Mouse (Mus musculus): ENCODE measurements at regions not wholly inside any gene's neighbourhood (a gene's known extent, or its start where the extent isn't known, plus 50 kb on each side); places are given as distances from the start of the nearest gene placed in this dataset.

GRCm38 (mm10) chr6:81586441-81587117 lies 336.9 kb upstream of the Gcfc2 start:
- DNase-seq (ENCODE audit: low spot score): no peak

DNA sequence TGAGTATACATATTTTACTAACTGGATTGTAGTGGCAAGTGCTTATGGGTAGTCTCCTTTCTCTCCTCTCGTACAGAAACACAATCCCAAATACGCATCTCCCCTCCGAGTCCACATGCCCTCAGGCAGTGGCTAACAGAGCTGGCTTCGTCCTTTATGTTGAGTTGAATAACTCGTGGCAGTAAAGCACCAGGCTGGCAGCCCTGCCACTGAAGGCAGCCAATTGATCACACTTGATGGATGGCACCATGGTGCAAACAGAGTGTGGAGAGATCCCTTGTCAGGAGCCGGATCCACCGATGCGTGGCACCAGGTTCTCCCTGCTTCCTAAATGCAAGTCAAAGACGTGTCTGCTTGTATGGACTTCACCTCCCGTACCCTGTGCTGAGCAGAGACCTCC lies 333.7 kb upstream of the Gcfc2 start:
- DNase-seq (ENCODE audit: low spot score): no peak

- DNase-seq (ENCODE audit: low spot score): no peak
Observed at GRCm38 (mm10) chr6:81595926-81596325, 327.5 kb upstream of the Gcfc2 start.

GRCm38 (mm10) chr6:81608637-81609036 lies 314.8 kb upstream of the Gcfc2 start:
- DNase-seq (ENCODE audit: low spot score): no peak

DNA sequence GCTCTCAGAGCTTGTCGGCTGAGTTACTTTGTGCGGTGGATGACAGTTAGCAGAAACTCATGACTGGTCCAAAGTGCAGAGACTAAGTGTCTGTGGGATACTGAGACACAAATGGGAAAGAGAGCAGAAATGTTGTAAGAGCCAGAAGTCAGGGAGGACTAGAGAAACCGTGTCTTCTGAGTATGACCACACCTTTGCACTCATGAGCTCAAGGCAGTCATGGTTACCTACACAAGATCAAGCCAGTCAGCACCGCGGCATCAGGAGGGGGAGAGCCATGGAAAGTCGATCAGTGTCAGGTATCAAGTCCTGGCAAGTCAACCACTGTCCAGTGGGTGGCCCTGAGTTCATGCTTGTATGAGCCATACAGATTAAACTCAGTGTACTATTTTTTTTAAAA lies 311.5 kb upstream of the Gcfc2 start:
- no peak for DNase-seq (ENCODE audit: low spot score)

DNA sequence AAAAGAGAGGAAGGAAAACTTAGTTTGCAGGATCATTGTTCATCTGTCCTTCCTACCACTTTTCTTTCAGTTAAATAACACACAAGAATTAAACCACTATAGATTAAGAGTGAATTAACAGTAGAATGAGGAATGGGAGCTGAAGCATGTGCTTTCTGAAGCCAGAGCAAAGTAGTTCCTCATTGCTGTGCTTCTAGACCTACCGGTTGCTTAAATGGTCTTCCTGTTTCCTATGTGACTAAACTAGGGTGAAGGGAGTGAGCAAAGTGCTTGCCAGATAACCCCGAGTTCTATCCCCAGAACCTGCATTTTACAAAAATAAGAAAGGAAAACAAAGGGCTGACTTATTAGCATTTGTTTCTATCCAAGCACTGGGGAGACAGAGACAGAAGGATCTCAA lies 305.5 kb upstream of the Gcfc2 start:
- no peak for DNase-seq (ENCODE audit: low spot score)

GRCm38 (mm10) chr6:81621028-81621427 lies 302.4 kb upstream of the Gcfc2 start:
- DNase-seq (ENCODE audit: low spot score): no peak

DNA sequence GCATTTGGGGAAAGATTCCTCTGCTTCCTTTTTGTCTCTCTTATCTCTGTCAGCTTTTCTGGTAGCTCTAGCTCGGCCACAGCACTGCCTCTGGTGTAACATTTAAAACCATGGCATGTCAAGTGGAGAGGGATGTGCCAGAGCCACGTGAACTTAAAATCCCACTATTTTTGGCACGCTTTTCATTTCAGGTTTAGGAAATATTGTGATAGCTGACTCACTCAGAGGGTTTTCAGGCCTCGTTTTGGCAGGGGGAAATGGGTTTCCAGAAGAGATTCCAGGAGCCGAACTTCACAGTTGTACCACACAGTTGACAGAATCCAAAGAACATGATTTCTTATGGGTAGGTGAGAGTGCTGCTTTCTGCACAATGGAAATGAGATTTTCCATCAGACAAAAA lies 300.8 kb upstream of the Gcfc2 start:
- no peak for DNase-seq (ENCODE audit: low spot score)

GRCm38 (mm10) chr6:81625016-81625415 lies 298.5 kb upstream of the Gcfc2 start:
- DNase-seq (ENCODE audit: low spot score): no peak

- DNase-seq (ENCODE audit: low spot score): no peak
Observed at GRCm38 (mm10) chr6:81633586-81633985, 289.9 kb upstream of the Gcfc2 start.

DNA sequence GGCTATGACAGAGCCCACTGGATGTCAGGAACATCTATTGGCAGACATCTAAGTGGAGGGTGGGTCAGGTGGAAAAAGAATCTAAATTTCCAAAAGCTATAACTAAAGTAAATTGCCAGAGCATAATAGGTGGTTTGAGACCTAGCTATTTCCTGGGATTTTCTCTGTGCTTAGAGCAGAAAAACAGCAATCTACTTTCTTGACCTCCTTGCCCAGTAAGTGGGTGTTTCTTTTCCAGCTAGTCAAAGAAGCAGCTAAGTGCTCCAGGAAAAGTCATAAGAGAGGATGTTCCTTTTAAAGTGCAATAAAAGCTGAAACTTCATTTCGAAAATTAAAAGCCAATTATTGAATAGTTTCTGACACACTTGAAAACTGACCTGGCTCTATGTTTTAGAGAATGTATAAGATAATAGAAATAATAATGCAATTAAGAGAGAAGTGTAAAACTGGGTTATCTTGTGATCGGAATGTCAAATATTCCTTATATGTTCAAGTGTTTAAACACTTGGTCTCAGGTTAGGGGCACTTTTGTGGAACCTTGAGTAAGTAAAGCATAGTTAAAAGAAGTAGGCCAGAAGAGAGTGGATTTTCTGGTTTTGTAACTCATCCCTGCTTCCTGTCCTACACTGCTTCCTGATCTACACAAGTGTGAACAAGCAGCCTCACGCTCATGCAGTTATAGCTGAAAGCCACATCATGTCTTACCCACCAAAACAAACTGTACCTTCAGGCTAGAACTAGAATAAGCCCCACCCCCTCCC lies 275.7 kb upstream of the Gcfc2 start:
- no peak for DNase-seq (ENCODE audit: low spot score)

DNA sequence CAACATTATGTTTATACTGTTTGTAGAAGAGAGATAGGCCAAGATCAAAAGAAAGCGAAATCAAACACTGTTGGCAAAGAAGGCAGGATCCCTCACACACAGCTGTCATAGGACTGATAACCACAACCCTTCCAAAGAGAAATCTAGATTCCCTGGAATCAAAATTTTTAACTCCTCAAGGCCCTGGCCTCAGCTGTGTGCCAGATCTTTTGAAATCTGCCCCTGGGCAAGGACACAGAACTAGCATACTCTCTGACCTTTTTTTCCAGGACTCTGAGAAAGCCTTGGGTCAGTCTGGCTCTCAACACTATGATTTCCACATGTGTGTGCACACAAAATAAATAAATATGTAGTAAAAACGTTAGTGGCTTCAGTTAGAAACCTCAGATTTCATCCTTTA lies 271.6 kb upstream of the Gcfc2 start:
- no peak for DNase-seq (ENCODE audit: low spot score)

DNA sequence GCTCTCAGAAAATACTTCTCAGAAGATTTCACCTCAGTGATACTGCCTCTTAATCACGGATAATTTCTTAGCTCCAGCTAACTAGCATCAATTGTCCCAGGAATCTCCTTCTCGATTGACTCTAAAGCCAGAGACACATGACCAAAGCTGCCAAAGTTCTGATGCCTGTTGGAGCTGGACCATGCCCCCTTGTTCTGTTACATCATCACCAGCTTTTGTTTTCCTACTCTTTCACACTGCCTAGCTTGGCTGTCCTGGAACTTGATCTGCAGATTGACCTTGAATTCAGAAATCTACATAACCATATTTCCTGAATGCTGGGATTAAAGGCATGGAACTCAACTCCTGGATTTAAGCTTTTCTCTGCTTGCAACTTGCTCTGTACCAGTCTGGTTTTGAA lies 268.3 kb upstream of the Gcfc2 start:
- DNase-seq (ENCODE audit: low spot score): no peak

DNA sequence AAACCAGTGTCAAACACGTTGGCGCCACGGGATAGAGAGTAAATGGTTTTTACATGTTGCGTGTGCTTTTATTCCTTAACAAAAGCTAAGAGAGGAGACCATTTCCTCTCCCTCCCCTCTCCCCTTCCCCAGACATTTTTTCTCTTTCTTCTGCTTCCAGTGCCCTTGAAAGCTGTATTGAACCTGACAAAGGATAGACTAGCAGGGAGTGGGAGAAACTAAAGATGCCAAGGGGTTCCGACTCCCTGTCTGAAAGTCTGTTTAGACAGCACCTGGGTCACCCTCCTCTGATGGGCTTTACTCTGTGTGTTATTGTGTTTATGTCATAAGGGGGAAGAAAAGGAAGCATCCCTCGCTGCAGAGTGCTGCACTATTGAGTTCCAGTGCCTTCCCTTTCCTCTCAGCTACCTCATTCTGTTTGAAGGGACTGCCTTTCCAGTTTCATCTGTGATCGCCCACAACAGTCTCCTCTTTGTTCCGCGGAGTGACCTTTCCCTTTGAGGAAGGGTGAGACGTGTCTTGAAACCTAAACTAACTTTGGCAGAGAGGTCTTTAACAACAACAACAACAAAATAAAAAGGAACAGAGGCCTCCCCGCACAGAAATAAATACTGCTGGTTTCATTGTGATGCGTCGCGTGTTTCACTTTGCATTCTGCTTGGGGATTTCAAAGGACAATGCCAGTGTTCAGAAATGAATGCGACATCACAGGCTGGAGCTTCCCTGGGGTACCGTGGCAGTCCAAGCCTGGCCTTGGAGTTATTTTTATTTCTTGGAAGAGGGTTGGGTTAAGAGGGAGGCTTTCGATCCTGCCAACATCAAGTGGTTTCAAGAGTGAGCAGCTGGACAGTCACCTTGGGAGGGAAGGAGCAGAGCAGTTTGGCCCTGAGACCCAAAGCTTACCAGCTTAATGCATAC lies 262.7 kb upstream of the Gcfc2 start:
- no peak for DNase-seq (ENCODE audit: low spot score)

DNA sequence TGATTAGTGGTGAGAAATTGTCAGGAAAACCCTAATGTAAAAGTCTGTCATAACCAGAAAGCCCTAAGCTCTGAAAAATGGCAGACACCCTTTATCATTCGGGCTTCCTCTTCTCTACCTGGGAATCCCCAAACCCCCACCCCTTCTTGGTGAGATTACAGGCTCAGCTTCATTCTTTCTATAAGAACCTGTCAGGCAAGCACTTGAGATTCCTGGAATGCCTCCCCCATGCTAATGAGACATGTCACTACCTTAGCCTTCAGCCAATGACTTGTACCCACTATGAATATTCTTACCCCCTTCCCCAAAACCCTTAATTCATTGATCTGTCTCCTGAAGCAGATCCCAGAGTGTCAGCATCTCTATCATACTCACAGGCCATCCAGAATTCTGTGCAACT lies 254.5 kb upstream of the Gcfc2 start:
- no peak for DNase-seq (ENCODE audit: low spot score)

GRCm38 (mm10) chr6:81673316-81673715 lies 250.2 kb upstream of the Gcfc2 start:
- DNase-seq (ENCODE audit: low spot score): no peak

- no peak for DNase-seq (ENCODE audit: low spot score)
Observed at GRCm38 (mm10) chr6:81697284-81697683, 226.2 kb upstream of the Gcfc2 start.

DNA sequence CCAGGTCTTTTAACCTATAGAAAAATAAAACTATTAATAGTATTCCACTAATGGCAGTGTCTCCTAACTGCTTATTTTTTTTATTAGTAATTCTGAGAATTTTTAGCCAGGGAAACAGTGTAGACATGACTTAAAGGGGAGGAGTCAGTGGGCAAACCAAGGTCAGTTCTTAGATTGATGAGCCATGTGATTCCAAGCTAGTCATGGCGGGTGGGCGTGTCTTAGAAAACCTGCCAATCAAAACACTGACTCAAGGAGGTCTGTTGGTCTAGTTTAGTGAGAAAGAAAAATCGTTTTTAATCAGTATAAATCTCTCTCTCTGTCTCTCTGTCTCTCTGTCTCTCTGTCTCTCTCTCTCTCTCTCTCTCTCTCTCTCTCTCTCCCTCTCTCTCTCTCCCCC lies 225.3 kb upstream of the Gcfc2 start:
- no peak for DNase-seq (ENCODE audit: low spot score)

- no peak for DNase-seq (ENCODE audit: low spot score)
Observed at GRCm38 (mm10) chr6:81714867-81715266, 208.6 kb upstream of the Gcfc2 start.

DNA sequence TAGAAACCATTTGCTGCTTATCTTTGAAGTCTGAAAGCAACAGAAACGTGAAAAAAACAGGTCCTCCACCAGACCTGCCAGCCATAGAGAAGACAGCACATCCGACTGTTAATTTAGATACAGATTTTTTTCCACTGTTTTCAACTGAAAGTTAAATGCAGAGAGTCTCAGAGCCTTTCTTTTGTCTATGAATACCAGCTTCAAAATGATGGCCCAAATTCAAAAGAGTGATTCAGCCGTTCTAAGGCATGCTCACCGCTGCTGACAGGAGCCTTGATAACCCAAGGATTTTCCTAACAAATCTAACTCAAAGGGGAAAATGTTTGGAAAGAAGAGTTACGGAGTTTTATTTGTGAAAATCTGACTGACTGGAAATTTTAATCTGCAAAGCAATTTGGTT lies 207.1 kb upstream of the Gcfc2 start:
- DNase-seq (ENCODE audit: low spot score): no peak

DNA sequence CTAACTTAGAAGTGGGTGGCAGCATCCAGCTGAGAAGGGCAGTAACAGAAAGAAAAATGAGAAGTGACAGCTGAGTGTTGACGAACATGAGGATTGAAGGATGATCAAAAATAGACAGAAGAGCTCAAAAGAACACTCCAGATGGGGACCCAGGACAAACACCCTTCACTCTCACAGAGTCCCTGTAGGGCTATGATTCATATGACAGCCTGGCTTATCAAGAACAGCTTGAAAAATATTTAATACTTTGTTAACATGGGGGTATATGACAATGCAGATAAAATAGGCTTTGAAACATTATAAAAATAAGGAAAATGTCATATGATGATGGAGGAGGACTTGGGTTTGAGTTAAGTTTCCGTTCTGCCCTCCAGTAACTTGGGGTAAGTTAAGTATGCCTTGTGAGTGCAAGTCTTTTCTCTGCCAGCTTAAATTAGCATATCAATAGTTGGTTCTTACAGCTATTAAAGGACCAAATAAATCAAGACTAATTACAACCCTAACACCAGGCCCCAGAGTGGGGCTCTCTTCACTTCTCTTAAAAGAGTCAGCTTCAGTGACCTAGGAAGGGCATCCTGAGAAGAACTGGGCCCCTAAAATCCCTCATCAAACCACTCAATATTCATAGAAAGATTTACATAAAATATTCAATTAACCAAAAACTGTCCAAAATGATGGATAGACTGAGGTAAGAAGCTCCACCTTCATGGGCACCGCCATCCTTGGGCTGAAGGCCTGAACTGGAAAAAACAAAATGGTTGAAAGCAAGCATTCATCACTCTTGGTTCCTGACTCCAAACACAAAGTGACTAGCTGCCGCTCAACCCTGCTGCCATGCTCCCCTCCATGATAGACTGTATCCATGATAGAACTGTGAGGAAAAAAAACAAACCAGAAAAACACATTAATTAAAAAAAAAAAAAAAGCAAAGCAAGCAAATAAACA lies 198.6 kb upstream of the Gcfc2 start:
- no peak for DNase-seq (ENCODE audit: low spot score)

DNA sequence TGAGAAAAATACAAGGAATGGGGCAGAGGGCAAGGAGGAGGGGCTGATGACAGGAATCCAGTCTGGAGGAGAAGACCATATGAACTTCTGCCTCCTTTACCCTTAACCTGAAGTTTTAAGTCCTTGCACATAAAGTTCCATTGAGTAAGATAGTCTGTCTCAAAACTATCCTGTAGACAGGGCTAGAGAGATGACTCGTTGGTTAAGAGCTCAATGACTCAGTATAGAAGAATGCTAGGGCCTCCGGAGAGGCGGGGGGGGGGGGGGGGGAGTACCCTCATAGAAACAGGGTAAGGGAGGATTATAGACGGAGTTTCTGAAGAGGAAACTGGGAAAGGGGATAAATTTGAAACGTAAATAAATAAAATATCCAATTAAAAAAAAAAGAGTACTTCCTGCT lies 191.8 kb upstream of the Gcfc2 start:
- DNase-seq (ENCODE audit: low spot score): no peak

Data from ovary, postnatal 14 days (tissue).